Mouse (Mus musculus): ENCODE measurements at regions not wholly inside any gene's neighbourhood (a gene's known extent, or its start where the extent isn't known, plus 50 kb on each side); places are given as distances from the start of the nearest gene placed in this dataset.

DNA sequence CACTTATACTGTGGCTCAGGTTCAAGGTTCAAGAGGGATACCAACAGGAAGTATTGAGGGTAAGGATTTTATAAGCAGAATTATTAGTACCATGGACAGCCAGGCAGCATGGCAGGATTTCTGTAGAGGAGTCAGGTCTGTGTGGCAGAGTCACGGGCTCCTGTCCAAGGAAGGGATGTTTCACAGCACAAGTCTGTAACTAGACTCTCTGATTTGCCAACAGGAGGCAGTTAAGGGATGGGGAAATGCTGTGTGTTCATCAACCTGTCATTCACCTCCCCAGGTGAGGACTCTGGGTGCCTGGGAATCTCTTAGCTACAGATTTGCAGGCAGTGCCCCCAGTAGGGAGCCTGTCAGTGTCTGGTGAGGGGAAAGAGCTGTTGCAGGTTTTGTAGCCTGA is 541.7 kb upstream of the Auts2 start:
- DNase-seq (ENCODE audit: low read depth) = no peak

DNA sequence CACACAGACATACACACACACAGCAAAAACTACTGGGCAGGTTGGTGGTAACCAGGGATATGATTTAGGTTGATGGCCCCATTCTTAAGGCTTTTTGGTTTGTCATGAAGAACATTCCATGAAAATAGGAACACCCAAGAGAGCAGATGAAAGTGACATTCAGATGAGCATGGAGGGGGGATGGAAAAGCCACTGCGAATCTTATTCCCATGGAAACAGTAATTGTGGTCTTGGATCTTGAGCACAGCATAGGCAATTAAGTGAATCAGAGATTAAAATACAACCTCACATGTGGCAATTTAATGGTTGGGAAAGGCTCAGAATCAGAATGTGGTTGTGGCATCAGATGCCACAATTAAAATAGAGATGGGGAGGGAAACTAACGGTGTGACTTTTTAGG is 537.6 kb upstream of the Auts2 start:
- DNase-seq (ENCODE audit: low read depth) = no peak

DNA sequence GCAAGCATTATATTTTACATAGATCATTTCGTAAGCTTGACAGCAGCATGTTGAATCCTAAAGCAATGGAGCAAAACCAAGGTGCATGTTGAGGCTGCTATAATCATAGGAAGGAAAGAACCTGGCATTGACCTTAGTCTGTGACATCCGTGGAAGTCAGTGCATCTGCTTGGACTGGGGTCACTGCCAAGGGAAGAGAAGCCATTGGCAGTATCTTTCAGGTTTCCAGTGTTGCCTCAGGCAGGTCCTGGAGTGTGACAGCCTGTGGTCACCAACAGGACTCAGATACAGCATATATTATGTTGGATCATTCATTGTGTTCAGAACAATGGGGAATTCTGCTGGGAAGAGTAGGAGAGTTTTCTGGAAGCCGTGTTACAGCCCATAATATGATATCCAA is 535.8 kb upstream of the Auts2 start:
- no peak for DNase-seq (ENCODE audit: low read depth)

DNA sequence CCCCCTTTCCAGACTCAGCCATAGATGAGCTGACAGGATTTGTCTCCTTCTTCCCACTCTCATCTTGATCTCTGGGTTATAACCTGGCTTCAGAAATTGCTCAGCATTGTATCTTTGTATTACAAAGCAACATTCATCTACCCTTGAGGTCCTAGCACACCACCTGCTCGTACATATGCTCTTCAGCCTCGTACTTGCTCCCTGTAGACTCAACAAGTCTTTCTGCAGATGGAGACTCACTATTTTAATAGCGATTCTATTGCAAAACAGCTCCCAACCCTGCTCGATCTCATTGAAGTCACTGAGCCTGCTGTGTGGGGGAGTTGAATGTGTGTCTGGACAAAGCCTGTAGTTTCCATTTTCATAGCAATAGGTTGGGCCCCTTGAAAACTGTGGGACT is 535.2 kb upstream of the Auts2 start:
- no peak for DNase-seq (ENCODE audit: low read depth)

DNA sequence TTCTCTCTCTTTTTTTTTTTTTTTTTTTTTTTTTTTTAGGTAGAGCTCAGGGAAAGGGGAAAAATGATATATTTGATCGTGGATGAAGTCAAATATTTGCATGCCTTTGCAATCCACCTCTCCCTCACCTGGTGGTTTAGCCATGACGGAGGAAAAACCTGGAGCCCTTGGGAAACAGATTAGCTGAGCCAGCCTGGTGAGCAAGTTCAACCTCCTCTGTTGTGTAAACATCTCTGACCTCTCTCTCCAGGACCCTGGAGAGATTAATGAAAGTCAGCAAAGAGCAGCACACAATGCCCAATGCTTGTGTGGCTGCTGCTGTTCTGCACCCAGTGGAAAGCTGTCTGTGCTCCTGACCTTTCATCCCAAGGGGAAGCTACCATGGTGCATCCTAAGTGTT is 530.2 kb upstream of the Auts2 start:
- DNase-seq (ENCODE audit: low read depth) = no peak

DNA sequence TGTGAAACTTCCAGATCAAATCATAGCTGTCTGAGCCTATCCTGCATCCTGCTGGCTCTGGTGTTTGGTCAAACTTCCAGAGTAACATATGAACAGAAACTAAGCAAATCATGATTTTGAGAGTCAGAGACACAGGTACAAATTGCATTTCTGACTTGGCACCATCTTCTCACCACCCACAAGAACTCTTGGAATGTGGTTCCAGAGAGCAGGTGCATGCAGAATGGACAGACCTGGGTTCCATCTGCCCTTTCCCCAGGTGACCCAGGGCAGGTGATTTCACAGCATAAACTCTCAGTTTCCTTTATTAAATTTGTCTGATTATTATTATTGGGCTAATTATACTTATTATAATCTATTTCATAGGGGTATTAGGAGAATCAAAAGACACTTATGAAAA is 527.0 kb upstream of the Auts2 start:
- no peak for DNase-seq (ENCODE audit: low read depth)

DNA sequence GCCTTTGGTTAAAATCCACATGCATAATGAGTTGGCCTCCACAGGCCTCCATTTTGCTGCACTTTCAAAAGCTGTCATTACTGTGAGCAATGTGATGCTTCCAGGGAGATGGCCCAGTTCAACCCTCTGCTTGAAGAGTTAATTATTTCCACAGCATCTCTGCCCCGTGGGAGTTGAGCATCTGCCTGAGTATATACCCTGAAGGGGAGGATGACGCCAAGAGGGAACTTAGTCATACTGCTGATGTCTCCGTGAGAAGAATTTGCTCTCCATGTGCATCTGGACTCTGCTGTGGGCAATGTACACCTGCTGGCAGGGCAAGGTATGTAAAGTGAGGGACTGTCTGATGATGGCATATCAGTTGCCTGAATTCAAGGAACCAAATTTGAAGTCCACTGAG is 519.3 kb upstream of the Auts2 start:
- no peak for DNase-seq (ENCODE audit: low read depth)

DNA sequence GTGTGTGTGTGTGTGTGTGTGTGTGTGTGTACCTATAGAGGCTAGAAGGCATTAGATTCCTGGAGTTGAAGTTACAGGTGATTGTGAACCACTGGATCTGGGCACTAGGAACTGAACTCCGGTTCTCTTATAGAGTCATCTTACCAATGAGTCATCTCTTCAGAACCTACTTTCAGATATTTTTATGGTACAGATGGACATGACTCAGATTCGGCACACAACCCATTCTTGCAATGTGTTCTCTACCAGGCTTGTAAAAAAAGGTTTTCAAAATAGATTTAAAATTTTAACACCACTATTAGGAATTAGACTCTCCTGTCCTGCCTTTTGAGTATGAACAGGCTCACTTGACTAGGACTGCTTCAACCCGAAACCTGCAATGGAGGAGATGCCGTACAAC is 504.3 kb upstream of the Auts2 start:
- DNase-seq (ENCODE audit: low read depth) = no peak

DNA sequence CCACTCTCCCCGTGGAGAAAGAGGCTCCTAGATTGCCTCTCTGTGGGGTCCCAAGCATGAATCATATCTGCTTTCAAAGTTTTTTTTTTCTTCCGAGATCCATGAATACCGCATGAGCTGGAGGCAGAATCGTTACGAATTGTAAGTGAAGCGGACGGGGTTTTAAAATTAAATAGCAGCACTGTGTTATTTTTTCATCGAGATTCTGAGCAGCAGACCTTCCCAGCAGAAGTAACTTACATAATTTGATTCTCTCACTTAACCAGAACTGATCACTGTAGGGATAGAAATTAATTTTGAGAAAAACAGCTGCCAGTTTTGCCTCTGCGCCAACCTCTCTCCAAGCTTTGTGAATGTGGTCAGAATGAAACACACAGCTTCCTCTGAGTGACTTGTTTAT is 502.5 kb upstream of the Auts2 start:
- DNase-seq (ENCODE audit: low read depth) = no peak

DNA sequence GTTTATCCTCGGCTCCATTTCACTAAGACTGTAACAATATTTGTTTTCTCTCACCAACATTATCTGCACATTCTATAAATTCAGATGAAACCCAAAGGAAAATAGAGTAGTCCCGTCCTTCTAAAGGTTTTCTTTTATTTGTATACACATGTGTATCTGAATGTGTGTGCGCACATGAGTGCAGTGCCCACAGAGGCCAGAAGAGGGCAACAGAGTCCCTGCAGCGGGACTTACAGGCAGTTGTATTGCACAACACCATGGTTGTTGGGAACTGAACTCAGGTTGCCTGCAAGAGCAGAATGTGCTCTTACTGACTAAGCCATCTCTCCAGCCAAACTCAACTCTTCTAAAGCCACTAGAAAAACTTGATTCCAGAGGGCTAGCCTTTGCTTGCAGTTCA is 484.4 kb upstream of the Auts2 start:
- DNase-seq (ENCODE audit: low read depth) = peak; percentile 10

DNA sequence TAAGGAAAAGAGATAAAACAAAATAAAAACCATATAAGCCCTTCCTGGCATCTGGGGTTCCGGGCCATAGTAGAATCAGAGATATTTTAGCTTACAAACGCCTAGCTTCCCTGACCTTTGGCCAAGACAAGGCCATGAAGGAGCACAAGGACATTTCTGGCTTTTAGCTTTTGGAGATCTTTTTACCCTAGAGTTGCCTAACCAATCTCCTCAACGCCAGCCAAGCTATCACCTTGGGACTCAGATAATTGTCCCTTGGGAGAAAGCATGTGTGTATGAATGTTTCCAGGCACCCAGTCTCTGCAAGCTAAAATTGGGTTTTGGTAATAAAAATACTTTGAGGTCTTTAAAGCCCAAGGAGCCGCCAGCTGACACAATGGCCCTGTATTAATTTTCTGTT is 482.0 kb upstream of the Auts2 start:
- DNase-seq (ENCODE audit: low read depth) = no peak

DNA sequence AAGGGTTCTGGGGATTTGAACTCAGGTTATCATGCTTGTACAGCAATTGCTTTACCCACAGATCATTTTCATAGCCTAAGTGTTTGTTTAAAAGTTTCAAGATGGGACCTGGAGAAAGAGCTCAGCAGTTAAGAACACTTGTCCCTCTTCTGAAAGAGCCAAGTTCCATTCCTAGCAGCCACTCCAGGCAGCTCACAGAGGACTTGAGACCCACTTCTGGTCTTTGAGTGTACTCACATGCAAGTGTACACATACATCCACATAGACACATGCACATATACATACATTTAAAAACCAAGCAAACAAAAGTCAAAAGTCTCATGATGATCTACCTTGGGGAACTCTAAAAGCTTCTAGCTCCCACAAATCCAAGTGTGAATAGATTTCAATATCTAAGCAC is 477.7 kb upstream of the Auts2 start:
- DNase-seq (ENCODE audit: low read depth) = no peak

DNA sequence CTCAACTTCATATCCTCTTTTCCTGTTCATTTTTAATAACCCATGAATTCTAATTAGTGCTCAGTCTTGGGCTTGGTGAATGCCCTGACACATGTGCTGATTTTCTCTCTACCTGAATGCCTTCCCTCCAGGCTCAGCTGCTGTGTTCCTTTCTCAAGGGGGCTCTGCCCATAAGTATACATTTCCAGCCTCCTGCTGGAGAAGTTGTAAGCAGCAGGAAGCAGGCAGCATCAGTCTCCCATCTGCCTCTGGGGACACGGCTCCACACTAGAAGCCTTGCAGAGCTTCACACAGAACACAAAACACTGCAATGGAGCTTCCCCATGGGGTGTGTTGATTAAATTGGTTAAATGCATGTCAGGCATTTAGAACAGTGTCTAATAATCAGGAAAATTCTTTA is 477.0 kb upstream of the Auts2 start:
- no peak for DNase-seq (ENCODE audit: low read depth)

DNA sequence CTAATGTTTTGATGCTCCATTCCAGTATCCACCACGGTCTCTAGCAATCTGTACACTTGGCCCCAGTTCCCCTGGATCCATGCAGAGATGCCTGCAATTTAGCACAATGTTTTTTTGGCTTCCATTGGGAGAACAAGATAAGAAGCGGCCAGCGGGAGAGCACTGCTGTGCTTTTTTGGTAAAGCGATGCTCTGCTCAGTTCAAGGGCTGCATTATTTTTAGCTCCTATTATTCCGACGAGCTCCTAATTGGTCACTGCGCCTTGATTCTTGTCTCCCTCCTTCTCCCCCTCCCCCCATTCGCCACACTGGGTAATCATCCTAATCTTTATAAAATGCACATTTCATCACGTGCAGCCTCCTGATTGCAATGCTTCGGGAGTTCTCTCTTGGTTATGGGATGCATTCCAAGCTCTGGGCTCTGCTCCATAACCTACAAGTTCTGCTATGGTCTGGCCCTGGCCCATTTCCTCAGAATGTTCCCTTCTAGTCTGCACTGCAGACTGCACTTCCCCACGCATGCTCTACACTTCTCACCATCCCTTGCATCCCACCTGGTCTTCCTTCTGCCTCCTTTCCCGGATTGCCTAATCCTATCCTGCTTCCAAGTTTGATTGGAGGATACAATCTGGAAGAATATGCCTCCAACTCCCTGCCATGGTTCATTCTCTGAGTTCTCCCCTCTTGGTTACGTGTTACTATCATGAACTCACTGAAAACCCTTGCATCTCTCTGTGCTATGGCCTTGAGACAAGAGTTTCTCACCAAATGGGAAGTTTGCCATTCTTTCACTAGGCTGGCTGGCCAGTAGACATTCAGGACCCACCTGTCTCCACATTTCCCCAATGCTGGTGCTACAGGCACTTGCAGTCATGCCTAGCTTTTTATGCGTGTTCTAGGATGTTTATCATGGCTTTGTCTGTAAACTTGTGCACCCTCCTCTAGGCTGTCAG is 467.8 kb upstream of the Auts2 start:
- no peak for DNase-seq (ENCODE audit: low read depth)

DNA sequence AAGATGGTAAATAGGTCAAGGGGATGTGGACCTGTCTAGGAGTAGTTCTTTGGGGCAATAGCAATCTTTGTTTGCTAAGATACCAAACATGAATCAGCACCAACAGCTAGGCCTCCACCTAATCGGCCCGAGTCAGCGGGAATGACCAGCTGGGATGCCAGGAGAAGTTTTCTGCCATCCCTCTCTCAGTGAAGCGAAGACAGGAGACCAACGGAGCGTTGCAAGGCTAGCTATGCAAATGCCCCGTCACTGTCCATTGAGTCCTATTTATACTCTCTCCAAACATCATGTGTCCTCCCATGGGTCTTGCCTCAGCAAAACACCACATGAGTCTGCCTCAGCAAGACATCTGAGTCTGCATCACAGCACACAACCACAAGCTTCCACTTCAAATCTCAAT is 439.7 kb upstream of the Auts2 start:
- DNase-seq (ENCODE audit: low read depth) = no peak

DNA sequence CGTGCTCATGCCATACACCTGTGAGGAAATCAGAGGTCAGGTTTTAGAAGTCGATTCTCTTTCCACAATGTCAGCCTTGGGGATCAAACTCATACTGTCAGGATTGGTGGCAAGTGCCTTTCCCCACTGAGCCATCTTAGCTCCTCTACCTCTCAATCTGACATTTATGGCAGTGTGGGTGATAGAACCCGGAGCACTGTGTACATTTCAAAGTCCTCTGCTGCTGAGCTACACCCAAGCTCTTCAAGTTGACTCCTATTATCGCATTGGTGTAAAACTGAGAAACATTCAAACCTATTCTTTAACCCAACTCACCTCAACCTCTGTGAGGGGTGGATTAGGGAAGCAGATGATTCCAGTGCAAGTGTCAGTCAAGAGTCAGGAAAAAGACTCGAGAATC is 435.9 kb upstream of the Auts2 start:
- no peak for DNase-seq (ENCODE audit: low read depth)

DNA sequence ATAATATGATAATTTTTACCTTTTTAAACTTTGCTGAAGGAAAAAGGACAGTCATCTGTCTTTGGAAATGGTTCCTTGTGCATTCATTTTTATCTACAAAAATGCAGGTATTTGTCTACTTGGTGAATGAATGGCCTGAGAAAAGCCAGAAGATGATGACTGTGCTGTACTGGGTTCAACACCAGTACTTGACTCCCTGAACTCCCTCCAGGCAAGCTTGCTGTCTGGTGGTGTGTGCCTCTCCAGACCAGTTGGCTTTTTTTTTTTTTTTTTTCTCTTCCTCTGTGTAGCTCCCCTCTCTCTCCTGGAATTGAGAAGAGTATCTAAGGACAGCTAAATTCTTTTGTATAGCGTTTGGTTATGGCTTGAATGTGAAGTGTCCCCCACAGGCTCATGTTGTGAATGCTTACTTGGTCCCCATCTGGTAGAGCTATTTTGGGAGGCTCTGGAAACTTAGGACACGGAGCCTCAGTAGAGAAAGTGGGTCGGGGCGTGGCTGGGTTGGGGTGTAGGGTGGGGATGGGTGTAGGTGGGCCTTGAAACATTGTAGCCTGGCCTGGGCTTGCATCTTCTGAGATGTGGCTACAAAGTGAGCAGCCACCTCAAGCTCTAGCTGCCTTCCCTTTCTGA is 432.3 kb upstream of the Auts2 start:
- DNase-seq (ENCODE audit: low read depth) = no peak

DNA sequence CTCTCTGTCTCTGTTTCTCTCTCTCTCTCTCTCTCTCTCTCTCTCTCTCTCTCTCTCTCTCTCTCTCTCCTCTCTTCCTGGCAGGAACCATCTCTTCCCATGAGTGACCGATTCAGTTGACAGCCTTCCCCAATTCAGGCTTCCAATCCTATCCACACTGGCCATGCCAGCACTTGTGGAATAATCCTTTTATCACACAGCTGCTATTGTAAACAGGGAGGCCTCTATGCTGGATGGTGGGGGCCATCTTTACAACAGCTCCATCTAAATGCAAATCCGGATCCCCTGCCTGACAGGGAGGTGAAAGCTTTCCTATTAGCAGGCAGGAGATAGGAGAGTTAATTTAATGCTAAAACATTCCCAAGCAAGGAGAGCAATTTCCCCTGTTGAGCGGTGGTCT is 431.7 kb upstream of the Auts2 start:
- DNase-seq (ENCODE audit: low read depth) = no peak

DNA sequence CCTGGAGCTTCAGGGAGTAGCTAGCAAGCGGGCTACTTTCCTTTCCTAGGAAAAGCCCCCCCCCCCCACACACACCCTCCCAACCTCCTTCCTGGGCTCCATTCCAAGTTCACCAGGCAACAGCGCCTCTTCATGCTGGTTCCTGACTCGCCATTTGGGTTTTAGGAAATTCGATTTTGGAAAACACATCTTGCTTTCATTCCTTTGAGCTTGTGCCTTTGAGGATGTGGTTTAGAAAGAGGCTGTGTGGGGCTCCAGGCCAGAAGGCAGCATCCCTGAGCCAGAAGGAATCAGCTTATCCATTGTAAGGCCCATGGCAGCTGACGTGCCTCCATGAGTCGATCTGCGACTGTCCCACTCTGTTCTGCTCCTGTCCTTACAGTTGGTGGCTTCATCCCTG is 427.9 kb upstream of the Auts2 start:
- no peak for DNase-seq (ENCODE audit: low read depth)

DNA sequence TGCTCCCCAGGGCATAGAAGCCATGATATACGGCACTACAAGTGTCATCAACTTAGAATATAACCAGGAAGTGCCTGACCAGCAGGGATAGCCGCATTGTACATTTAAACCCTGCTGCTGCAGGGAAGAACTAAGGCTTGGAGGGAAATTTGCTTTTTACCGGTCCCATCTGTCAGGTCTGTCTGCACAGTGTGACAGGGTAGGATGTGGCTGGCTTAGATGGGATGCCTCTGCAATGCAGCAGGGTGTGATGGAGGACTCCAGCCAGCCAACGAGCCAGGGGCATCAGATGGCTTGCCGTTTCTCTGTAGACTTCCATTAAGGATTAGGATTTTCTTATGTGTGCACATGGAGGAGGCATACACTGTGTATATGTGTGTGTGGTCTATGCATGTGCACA is 426.2 kb upstream of the Auts2 start:
- no peak for DNase-seq (ENCODE audit: low read depth)

DNA sequence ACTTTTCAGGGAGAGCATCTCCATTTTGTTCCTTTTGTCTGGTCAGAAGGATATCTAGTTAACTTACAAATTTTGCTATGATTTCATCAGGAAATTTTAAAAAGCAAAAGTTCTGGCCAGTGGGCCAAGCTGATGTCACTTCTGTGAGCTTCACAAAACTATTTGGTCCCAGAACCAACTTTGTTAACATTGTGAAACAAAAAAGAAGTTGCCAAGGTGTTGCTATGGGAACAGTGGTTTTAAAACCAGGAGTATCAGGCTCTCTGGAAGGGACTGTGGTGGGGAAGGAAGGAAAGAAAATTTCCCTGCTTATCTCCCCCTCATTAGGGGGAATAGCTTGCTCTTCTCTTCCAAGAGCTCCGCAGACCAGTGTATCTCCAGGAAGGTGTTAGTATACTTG is 416.8 kb upstream of the Auts2 start:
- no peak for DNase-seq (ENCODE audit: low read depth)

DNA sequence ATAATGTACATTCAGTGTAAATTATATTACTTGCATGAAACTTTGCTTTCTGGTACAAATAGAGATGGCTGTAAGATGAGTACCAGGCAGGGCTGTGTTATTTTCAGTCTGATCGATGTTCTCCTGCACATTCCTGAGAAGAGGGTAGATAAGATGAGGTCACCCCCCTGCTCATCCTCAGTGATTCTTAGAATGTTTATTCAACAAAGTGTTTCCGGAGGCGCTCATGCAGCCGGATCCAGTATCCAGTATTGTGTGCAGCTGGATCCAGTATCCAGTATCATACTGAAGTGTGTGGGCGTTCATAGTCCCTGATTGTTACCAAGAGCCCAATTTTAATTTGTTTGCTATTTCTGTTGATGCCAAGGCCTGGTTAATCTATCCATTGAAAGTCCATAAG is 413.0 kb upstream of the Auts2 start:
- no peak for DNase-seq (ENCODE audit: low read depth)

DNA sequence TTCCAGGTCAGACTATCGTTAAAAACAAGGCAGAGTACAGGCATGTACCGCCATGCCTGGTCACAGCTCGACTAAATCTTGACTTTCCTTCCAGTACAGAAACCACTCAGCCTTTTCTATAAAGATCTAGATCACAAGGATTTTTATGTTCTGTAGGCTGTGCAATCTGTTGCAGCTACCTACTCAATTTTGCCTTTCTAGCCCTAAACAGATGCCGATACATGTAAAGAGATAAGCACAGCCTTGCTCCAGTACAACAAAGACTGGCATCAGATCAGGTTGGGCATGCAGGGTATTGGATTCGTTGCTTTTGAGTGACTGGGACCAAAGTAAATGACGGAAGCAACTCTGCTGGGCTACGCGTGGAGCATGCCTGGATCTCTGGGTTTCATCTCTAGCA is 411.9 kb upstream of the Auts2 start:
- DNase-seq (ENCODE audit: low read depth) = no peak

DNA sequence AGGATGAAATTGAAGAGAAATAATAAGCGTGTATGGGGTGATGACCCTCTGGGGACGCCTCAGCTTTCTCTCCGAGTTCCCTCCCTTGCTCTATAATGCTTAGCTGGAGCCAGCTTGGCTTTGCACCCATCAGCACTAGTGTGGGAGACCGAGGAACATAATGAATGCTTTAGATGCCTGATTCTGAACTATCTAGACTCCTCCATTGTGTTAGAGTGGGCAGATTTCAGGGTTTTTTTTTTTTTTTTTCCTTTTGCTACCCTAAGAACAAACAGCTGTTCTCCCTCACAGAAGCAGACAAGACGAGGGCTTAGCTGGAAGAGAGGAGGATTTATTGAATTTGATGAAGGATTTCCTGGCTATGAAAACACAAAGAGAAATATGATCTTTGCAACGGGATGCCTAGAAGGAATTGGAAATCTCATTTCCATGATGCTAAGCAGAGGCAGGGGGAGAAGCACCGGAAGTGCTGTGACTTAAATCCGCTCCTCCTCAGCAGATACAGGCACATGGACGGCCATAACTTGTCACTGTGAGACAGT is 390.4 kb upstream of the Auts2 start:
- DNase-seq (ENCODE audit: low read depth) = no peak
